Mouse (Mus musculus): ENCODE measurements around the gene Rnase1.
"Not testable (repeated sequence)": the region's sequence is repeated elsewhere in the genome, so short reads cannot be mapped to it uniquely, and the experiment has no call there.

Gene Rnase1

DNA sequence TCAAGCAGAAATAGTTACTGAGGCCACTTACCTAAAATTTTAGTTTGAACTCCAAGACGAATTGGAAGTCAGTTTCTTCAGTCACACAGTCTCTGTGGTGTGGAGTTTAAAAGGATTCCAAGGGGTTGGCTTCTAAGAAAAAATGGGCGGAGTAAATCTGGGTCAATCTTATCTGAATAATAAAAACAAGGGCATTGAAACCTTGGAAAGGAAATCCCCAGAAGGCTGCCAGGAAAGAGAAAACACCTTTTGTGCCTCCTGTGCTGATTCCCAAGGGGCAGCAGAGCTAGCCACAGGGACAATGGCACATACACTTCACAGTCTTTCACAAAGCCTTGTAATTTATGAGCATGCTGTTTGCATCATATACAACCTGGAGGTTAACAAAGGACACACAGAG, at the start of gene Rnase1:
Rnase1 (minus strand) TSS at position 101 of the 400 bp plus-strand sequence.
- no peak for DNase-seq (ENCODE audit: low spot score)

DNA sequence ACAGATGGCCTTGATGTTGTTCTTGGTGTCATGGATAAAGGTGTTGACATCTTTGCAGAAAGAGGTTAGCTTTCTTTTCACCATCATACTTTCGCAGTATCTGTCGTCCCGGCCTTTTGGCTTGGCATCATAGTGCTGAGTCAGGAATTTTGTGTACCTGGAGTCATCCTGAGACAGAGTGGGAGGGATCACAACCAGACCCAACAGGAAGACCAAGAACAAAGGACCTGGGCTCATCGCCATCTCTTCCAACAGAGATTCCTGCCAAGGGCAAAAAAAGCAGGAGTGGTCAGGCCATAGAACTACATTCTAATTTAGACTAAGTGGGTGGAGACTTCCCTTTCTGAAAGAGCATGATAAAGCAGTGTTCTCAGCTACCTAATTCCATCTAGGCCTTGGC, 49.1 kb upstream of the Rnase1 start:
- peak; percentile 60 for DNase-seq (ENCODE audit: low spot score)

DNA sequence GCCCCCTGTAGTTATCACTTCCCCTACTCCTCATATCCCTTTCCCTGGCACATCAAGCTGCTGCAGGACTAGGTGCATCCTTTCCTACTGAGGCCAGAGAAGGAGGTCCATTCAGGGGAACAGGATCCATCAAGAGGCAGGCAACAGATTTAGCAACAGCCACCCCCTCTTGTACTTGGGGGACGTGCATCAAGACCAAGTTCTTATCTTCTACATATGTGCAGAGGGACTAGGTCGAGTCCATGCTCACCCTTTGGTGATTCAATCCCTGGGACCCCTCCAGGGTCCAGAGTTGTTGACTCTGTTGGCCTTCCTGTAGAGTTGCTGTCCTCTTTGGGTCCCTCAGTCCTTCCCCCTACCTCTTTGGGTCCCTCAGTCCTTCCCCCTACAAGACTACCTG, 34.5 kb upstream of the Rnase1 start:
- not testable (repeated sequence) for DNase-seq (ENCODE audit: low spot score)

DNA sequence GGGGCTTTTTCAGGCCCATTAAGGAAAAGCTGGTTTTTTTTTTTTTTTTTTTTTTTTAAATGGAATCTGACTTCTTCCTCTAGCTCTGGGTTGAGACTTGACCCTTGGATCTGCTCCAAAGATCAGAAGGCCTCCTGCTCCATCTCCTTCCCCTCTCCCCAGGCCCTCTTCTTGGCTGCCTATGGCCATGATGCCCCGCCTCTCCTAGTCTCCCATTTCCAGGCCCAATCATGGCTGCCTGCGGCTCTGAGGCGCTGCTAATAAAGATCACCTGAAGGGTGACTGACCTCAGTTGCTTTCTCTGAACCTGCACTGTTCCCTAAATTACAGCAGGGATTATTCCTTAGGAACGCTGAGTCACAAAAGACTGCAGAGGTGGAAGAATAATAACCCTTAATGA, 27.3 kb upstream of the Rnase1 start:
- no peak for DNase-seq (ENCODE audit: low spot score)

DNA sequence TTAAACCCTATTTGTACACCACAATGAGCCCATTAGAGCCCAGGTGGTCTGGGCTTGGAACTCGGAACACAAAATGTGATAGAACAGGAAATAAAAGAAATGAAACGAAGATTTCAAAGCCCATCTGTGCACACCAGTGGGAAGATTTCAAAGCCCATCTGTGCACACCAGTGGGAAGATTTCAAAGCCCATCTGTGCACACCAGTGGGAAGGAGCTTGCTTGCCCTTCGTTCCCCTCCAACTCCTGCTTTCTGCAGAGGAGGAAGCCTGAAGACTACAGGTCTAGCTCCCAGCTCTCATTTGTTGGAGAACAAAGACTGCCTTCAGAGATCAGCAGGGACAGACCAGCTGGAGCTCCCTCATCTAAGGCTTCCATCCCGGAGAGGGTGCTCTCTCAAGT, 26.4 kb upstream of the Rnase1 start:
- not testable (repeated sequence) for DNase-seq (ENCODE audit: low spot score)

DNA sequence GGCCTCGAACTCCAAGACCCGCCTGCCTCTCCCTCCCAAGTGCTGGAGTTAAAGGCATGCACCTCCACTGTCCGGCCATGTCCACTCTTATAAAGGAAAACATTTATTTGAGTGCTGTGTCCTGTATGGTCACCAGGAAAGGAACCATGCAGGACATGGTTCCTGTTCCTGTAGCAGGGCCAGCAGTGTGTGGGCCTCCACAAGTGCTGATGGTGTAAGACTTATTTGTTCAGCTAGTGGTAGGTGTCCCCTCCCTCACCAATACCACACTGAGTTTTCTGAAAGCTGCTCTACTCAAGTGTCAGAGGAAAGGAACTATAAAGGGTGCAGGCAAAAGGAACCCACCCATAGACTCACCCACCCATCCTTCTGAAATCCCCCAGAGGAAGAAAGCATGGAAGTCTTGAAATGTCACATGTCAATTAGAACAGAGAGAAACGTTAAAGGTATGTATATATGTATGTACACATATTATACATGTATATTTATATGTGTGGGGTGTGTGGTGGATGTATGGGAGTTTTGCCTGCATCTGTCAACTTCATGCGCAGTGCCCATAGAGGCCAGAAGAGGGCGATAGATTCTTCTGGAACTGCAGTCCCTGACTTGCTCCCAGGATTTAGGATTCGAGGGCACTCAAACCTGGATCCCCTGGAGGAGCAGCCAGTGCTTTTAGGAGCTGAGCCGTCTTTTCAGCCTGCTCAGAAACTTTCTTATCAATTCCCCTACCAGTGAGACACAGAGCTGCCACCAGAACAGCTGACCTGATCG, 25.7 kb upstream of the Rnase1 start:
- not testable (repeated sequence) for DNase-seq (ENCODE audit: low spot score)

DNA sequence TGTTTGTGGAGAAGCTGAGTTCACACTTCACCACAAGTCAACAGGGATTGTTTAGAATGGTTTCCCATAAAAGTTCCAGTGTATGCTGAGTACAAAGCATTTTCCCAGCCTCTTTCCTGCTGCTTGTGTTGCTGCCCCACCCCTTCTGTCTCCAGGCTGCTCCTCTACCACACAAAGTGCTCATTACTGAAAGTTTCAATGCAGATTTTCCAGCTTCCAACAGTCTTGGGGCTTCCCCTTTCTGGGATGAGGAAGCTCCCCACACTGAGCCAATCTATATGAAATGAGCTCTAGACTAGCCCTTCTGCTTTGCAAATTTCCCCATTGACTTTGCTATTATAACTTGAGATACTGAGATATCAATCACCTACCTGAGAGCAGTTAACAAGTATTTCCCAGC, 19.5 kb upstream of the Rnase1 start:
- DNase-seq (ENCODE audit: low spot score), result no peak

DNA sequence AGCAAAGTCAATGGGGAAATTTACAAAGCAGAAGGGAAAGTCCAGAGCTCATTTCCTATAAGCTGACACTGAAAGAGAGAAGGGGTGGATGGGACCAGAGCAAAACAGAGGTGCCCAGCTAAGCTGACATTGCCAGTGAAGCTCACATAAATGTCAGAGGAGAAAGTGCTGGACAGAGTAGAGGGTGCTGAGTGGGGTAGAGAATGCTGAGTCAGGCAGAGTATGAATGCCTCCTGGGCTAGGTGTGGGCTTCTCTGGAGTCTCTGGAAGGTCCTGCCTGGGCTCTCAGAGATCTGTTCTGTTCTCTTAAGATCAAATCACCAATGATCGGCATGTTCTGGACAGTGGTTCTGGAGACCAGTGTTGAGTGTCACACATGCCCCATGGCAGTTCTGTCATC, 18.9 kb upstream of the Rnase1 start:
- no peak for DNase-seq (ENCODE audit: low spot score)

DNA sequence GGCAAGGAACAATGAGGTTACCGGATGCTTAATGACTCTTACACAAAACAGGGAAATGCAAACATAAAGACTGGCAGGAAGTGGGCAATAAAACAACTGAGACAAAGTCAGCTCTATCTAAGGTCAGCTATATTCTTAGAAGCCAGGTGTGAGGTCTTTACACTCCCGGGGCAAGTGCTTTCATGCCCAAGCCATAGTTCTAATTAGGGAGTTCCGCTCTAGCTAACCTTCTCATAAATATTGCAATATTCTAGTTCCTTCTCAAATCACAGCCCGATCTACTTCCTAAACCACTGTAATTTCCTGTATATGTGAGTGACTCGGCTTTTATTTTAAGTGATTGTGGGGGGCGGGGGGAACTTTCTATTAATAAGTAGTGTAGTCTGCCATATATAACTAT, 16.7 kb upstream of the Rnase1 start:
- DNase-seq (ENCODE audit: low spot score), result not testable (repeated sequence)

DNA sequence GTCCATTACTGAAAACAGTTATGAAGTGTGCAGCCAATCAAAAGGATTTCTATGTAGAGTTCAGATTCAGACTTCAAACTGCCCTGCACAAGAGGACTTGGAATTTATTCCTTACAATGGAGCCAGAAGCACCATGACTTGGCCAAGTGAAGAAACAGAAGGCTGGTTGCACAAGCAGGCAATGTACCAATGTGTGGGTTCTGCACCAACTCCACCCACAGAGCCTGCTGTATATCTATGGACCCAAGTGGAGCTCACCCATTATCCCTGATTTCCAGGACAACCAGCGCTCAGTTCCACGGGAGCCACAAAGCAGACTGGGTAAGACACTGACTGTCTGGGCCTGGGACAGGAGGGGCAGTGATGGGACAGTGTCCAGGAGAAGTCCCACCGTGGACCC, 15.4 kb upstream of the Rnase1 start, which contains the start of gene Rnase2b:
Rnase2b (plus strand) TSS at position 285 of the 400 bp plus-strand sequence.
- DNase-seq (ENCODE audit: low spot score), result not testable (repeated sequence)

DNA sequence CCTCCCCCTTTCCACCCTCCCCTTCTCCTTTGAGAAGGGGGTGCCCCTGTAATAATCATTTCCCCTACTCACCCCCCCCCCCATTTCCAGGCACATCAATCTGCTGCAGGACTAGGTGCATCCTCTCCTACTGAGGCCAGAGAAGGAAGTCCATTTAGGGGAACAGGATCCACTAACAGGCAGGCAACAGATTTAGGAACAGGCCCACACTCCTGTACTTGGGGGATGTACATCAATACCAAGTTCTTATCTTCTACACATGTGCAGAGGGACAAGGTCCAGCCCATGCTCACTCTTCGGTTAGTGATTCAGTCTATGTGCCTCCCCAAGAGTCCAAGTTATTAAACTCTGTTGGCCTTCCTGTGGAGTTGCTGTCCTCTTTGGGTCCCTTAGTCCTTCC, 10.5 kb upstream of the Rnase1 start:
- no peak for DNase-seq (ENCODE audit: low spot score)

DNA sequence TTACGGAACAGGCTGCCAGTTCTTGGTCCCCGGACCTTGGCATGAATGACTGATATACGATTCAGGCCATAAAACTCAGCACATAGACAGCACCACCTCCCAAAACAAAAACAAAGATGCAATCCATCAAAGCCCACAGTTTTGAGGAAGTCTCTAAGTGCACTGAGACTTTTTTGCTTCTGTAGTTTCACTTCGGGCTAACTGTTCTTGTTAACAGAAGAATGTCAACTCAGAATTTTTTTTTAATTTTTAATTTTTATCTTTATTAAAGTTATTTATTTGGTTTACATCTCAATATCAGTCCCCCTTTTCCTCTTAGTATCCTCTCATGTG, 10.1 kb upstream of the Rnase1 start:
- no peak for DNase-seq (ENCODE audit: low spot score)

DNA sequence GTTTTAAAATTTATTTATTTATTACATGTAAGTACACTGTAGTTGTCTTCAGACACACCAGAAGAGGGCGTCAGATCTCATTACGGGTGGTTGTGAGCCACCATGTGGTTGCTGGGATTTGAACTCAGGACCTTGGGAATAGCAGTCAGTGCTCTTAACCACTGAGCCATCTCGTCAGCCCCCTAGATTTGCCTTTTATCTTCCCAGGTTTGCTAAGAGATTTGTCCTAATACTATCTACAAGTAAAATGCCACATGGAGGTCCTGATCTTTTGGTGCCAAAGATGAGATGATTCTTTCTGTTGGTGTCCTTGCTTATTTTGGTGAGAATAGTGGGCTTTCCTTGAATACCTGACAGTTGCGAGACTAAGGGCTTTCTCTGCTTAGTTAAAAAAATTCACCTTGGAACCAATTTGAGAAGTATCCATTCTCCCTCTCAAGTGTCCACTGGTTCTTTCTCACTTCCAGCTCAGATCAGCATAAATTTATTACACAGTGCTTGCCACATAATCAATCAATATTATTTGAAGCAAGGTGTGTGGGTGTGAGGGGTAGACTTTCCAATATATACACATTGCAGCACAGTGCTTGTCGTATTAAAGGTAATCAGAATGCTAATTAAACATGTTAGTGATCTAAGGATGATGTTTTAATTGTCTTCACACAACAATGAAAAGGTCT, 9.6 kb upstream of the Rnase1 start:
- DNase-seq (ENCODE audit: low spot score), result no peak

DNA sequence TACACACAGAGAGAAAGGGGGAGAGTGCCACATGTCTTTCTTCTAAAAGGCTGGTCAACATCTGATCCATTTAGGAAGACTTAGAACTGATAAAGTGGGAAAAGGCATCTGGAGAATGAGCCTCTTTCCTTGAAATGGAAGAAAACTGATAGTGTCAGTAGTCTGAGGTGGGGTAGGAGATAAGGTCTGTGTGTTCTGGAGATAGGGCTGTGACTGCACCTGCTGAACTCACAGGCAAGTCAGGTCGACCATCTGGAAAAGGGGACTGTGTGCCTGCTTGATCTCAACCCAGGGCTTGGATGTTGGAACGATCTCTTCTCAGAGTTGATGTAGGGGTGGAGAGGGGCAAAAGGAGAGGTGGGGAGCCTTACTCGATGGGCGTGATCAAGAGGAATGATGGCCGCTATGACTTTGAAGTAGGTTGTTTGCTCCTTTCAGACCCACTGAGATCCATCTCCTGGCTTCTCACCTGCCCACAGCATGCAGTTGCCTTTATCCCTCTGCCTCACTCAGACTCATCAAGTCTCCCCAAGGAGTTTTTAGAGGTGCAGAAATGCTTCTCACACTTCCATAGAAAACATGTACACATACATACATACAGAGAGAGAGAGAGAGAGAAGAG, 5.8 kb upstream of the Rnase1 start:
- DNase-seq (ENCODE audit: low spot score), result no peak

DNA sequence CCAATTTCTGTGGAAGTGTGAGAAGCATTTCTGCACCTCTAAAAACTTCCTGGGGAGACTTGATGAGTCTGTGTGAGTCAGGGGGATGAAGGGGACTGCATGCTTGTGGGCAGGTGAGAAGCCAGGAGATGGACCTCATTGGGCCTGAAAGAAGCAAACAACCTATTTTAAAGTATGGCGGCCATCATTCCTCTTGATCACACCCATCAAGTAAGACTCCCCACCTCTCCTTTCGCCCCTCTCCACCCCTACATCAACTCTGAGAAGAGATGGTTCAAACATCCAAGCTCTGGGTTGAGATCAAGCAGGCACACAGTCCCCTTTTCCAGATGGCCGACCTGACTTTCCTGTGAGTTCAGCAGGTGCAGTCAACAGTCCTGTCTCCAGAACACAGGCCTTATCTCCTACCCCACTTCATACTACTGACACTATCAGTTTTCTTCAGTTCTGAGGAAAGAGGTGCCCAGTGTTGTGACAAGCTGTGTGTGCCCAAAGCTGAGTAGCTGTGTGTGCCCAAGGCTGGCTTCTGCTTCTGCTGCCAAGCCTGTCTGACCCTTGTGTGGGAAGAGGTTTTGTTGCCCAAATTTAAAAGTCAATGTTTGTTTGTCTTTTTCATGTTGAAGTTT, 3.7 kb upstream of the Rnase1 start:
- no peak for DNase-seq (ENCODE audit: low spot score)

DNA sequence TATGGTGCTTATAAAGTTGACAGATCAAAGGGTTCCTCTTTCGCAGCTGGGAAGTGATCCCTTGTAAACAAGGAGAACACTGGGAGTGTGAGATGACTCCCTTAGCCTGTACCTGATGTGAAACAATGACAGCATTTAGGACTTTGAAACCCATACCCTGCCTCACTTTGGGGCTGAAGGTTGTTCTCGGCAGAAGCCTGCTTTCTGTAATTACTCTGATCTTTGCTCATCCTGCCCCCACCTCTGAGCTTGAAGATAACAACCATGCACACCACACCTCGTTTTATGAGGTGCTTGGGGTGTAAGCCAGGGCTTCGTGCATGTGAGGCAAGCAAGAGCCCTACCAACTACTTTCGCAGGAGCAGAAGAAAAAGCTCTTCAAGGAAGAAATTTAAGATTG, 2.6 kb upstream of the Rnase1 start:
- no peak for DNase-seq (ENCODE audit: low spot score)

DNA sequence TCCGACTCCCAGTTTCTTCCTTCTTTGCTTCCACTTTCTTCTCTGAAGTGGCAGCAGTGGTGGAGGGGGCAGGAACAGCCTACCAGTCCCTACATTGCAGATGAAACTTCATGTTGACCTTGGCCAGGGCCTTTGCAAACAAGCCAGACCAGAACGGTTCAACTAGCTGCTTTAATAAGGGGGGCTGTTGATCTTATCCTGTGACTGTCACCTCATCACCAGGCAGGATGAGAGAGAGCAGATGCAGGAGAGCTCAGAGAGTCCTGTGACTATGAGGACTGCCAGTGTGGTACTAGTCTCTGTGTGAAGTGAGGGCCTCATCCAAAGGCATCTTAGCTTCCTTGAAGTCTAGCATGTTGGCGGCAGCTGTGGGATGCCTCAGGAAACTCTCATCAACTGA, 1.4 kb upstream of the Rnase1 start:
- DNase-seq (ENCODE audit: low spot score), result no peak

DNA sequence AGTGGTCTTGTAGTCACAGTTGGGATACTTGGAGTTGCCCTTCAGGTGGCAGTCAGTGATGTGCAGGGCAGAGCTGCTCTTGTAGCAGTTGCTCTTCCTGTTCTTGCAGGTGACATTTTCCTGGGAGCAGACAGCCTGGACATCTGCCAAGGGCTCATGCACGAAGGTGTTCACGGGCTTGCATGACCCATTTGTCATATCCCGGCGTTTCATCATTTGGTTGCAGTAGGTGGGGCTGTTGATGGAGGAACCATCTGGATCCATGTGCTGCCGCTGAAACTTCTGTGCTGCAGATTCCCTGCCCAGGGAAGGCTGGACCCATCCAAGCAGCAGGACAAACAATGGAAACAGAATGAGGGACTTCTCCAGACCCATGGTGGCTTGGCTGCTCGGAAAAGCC, 1.1 kb downstream of the Rnase1 start:
- no peak for DNase-seq (ENCODE audit: low spot score)

DNA sequence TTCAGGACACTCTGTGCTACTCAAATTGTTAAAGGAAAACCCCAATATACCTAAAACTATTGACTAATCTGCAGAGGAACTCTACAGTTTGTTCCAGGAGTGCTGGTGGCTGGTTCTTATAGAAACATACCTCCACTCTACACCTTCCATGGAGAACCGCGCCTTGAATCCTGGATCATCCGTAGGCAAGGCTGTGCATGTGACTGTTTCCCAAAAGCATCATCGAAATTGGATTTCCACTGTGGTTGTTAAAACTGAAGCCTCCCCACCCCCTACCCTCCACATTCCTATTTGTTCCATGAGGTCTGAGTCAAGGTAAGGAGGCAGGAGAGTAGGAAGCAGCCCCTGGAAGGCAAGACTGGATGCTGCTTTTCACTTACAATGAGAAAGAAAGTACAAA, 2.1 kb downstream of the Rnase1 start:
- no peak for DNase-seq (ENCODE audit: low spot score)

DNA sequence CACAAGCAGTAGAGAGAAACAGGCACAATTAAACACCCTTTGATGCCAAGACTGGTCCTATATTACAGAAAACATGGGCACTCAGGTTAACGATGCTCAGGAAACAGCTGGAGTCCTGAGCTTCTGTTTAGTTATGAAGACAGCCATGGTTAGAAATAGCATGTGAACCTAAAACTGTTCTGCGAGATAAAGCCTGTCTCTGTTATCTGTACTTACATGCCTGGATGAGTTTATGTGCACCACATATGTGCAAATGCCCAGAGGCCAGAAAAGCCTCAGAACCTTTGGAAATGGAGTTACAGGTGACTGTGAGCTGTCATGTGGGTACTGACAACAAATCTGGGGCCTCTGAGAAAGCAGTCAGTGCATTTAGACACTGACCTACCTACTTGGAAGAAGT, 2.6 kb downstream of the Rnase1 start:
- no peak for DNase-seq (ENCODE audit: low spot score)

DNA sequence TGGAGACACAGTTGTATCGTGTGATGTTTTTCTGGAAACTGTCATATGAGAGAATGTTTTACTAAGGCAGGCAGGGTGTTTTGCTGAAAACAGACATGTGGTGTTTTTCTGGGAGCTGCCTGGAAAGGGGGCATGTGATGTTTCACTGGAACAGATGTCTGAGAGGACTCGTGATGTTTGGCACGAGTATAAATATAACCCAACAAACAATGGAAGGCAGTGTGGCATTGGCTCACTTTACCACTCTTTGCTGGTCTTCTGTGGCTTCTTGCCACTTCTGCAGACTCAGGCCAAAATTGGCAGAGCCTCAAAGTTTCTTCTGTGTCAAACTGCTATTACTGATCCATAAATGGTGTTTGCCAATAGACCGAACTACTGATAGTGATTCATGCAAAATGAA, 3.3 kb downstream of the Rnase1 start:
- DNase-seq (ENCODE audit: low spot score), result no peak

DNA sequence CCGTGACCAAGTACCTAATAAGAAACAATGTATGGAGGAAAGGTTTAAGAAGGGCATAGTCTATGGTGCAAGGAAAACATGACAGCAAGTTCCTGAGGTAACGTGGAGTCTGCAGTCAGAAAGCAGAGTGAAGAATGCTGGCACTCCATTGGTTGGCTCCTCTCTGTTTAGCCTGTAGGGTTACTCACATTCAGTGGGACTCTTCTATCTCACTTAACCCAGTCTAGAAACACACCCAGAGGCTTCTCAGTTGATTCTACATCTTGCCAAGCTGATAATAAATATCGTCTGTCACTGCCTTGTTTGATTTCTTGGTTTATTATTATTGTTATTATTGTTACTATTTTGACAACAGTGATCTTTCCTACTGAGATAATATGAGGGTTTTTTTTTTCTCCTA, 4.0 kb downstream of the Rnase1 start:
- no peak for DNase-seq (ENCODE audit: low spot score)

DNA sequence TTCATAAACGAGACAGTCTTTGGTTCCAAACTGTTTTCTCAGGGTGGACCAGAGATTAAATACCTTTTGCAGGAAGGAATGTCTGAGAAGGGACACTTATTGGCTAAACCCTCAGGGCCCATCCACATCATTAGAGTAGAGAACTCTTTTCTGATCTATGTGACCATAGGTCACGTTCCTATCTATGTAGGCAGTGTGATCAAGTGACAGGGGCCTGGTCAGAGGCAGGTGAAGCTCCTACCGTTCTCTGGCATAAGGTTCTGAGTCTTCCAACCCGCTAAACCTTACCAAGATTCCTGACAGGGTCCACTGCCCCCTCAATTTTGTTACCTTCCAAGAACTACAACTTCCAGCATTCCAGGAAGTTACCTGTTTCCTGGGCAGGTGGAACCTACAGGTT, 4.5 kb downstream of the Rnase1 start:
- DNase-seq (ENCODE audit: low spot score), result no peak
